Mouse (Mus musculus): ENCODE data around the gene Supt5. TPM values are rescaled to one million over a fixed set of nuclear protein-coding genes. Genes with fewer than 3 reads are reported as not detected.

Gene Supt5
- polyA plus RNA-seq, 1 experiment from 2014 or later: 127 TPM

GRCm38 (mm10) chr7:28375176-28375921 is 36.8 kb upstream of the Supt5 start:
- in situ Hi-C loops (cut with MboI; ENCODE audit: low pct_unique_long_range_greater_than_20kb): no loop called here
- POLR2A ChIA-PET: interaction anchor here (0.9 to 4.6 kb wide), 5 partner anchors 9 to 25 kb away, joined by 4 to 14 read pairs (median 6); partner anchors contain the start of genes Med29, Paf1 and Rps16
- TF ChIP-seq CTCF (IDR thresholded peaks at IDR 0.05): no peak

GRCm38 (mm10) chr7:28374647-28375046 is 36.1 kb upstream of the Supt5 start:
- no peak for DNase-seq (ENCODE audit: low read depth, low spot score)
- ChIA-PET POLR2A (interaction anchor here (1.3 to 4.6 kb wide), 3 partner anchors 9 to 18 kb away, joined by 6 to 14 read pairs (median 8); partner anchors contain the start of genes Med29 and Paf1), CTCF (interaction anchor here (0.9 to 1.4 kb wide), 3 partner anchors 13 to 30 kb away, joined by 3 to 10 read pairs (median 3); no protein-coding TSS in a partner anchor)
- no peak for TF ChIP-seq CTCF (IDR thresholded peaks at IDR 0.05)
- H3K27me3 ChIP-seq: no peaks in the 10 kb centered on the region
- in situ Hi-C loops (cut with MboI; ENCODE audit: low pct_unique_long_range_greater_than_20kb): loop anchor here (5.0 kb wide), 1 partner anchor 218 kb away; no protein-coding TSS in a partner anchor
- ATAC-seq: no peak

More at GRCm38 (mm10) chr7:28375176-28375921, 36.8 kb upstream of the Supt5 start:
- CTCF ChIA-PET: interaction anchor here (0.9 to 1.4 kb wide), 4 partner anchors 12 to 48 kb away, joined by 3 to 10 read pairs (median 3); no protein-coding TSS in a partner anchor
- no peak for DNase-seq (ENCODE audit: low read depth, low spot score)
- H3K27me3 ChIP-seq: no peaks in the 10 kb centered on the region
- peak; percentile 23 for ATAC-seq

- ATAC-seq: no peak
- in situ Hi-C loops (cut with MboI; ENCODE audit: low pct_unique_long_range_greater_than_20kb): loop anchor here (5.0 kb wide), 1 partner anchor 218 kb away; no protein-coding TSS in a partner anchor
- no peaks in the 10 kb centered on the region for H3K27me3 ChIP-seq
- DNase-seq (ENCODE audit: low read depth, low spot score): no peak
- ChIA-PET CTCF (interaction anchor here (0.6 to 1.3 kb wide), 2 partner anchors 13 to 14 kb away, joined by 3 to 5 read pairs; no protein-coding TSS in a partner anchor), POLR2A (interaction anchor here (1.4 kb wide), 1 partner anchor 19 kb away, joined by 6 read pairs; the partner anchor contains the start of genes Med29 and Paf1)
- no peak for TF ChIP-seq CTCF (IDR thresholded peaks at IDR 0.05)
Observed at GRCm38 (mm10) chr7:28373891-28374495, 35.4 kb upstream of the Supt5 start.

GRCm38 (mm10) chr7:28373131-28373581 is 34.6 kb upstream of the Supt5 start:
- CTCF ChIA-PET: interaction anchor here (1.0 to 1.3 kb wide), 2 partner anchors 14 kb away, joined by 3 to 5 read pairs; no protein-coding TSS in a partner anchor
- in situ Hi-C loops (cut with MboI; ENCODE audit: low pct_unique_long_range_greater_than_20kb): loop anchor here (5.0 kb wide), 1 partner anchor 219 kb away; no protein-coding TSS in a partner anchor
- H3K27me3 ChIP-seq: no peaks in the 10 kb centered on the region
- DNase-seq (ENCODE audit: low read depth, low spot score) (no peak), ATAC-seq (no peak)
- POLR2A ChIA-PET: interaction anchor here (3.2 kb wide), 1 partner anchor 15 kb away, joined by 12 read pairs; no protein-coding TSS in a partner anchor
- no peak for TF ChIP-seq CTCF (IDR thresholded peaks at IDR 0.05)

GRCm38 (mm10) chr7:28372251-28373108 is 33.9 kb upstream of the Supt5 start, which contains the start of gene Plekhg2:
Plekhg2 (minus strand) TSS chr7:28372599.
- in situ Hi-C loops (cut with MboI; ENCODE audit: low pct_unique_long_range_greater_than_20kb): loop anchor here (5.0 kb wide), 1 partner anchor 220 kb away; no protein-coding TSS in a partner anchor
- CTCF ChIA-PET: interaction anchor here (1.0 to 1.5 kb wide), 2 partner anchors 12 to 13 kb away, joined by 3 read pairs; no protein-coding TSS in a partner anchor
- no peak for TF ChIP-seq CTCF (IDR thresholded peaks at IDR 0.05)
- no peaks in the 10 kb centered on the region for H3K27me3 ChIP-seq
- ATAC-seq: peak; percentile 63
- POLR2A ChIA-PET: interaction anchor here (3.2 kb wide), 1 partner anchor 14 kb away, joined by 12 read pairs; no protein-coding TSS in a partner anchor
- peak; percentile 98 for DNase-seq (ENCODE audit: low read depth, low spot score)

GRCm38 (mm10) chr7:28371514-28371989 is 33.0 kb upstream of the Supt5 start:
- ChIA-PET CTCF (interaction anchor here (1.2 to 1.5 kb wide), 2 partner anchors 11 to 15 kb away, joined by 3 read pairs; no protein-coding TSS in a partner anchor), POLR2A (interaction anchor here (1.5 to 3.2 kb wide), 3 partner anchors 10 to 19 kb away, joined by 6 to 12 read pairs (median 6); no protein-coding TSS in a partner anchor)
- no peaks in the 10 kb centered on the region for H3K27me3 ChIP-seq
- ATAC-seq (no peak), DNase-seq (ENCODE audit: low read depth, low spot score) (no peak)
- TF ChIP-seq CTCF (IDR thresholded peaks at IDR 0.05): no peak
- in situ Hi-C loops (cut with MboI; ENCODE audit: low pct_unique_long_range_greater_than_20kb): loop anchor here (5.0 kb wide), 1 partner anchor 221 kb away; no protein-coding TSS in a partner anchor

GRCm38 (mm10) chr7:28370977-28371513 is 32.5 kb upstream of the Supt5 start:
- no peak for ATAC-seq
- no peak for TF ChIP-seq CTCF (IDR thresholded peaks at IDR 0.05)
- in situ Hi-C loops (cut with MboI; ENCODE audit: low pct_unique_long_range_greater_than_20kb): loop anchor here (5.0 kb wide), 1 partner anchor 221 kb away; no protein-coding TSS in a partner anchor
- DNase-seq (ENCODE audit: low read depth, low spot score): no peak
- POLR2A ChIA-PET: interaction anchor here (1.5 to 3.2 kb wide), 3 partner anchors 9 to 18 kb away, joined by 6 to 12 read pairs (median 6); no protein-coding TSS in a partner anchor
- no peaks in the 10 kb centered on the region for H3K27me3 ChIP-seq
- CTCF ChIA-PET: interaction anchor here (0.9 to 1.5 kb wide), 3 partner anchors 11 to 16 kb away, joined by 3 read pairs; no protein-coding TSS in a partner anchor

GRCm38 (mm10) chr7:28370051-28370450 is 31.5 kb upstream of the Supt5 start:
- no peak for TF ChIP-seq CTCF (IDR thresholded peaks at IDR 0.05)
- ChIA-PET CTCF (interaction anchor here (0.9 kb wide), 1 partner anchor 13 kb away, joined by 3 read pairs; no protein-coding TSS in a partner anchor), POLR2A (interaction anchor here (1.6 to 3.2 kb wide), 2 partner anchors 12 to 17 kb away, joined by 6 to 12 read pairs; no protein-coding TSS in a partner anchor)
- in situ Hi-C loops (cut with MboI; ENCODE audit: low pct_unique_long_range_greater_than_20kb): loop anchor here (5.0 kb wide), 1 partner anchor 222 kb away; no protein-coding TSS in a partner anchor
- ATAC-seq (no peak), DNase-seq (ENCODE audit: low read depth, low spot score) (no peak)
- H3K27me3 ChIP-seq: no peaks in the 10 kb centered on the region
